Mouse (Mus musculus) limb, embryonic 13.5 days (tissue): Measurements from ENCODE around the gene Baiap3. TPM values are rescaled to one million over a fixed set of nuclear protein-coding genes. Genes with fewer than 3 reads are reported as not detected.
"Not testable (repeated sequence)": the region's sequence is repeated elsewhere in the genome, so short reads cannot be mapped to it uniquely, and the experiment has no call there.

Source experiments
- ATAC-seq: fragments of 200-750 bp; cut with Nextera tagmentation; 2 replicates; pipeline ENCODE4 v1.8.0; 2017; ENCODE audit warnings: low read depth, moderate number of reproducible peaks, moderate TSS enrichment; ENCODE audit not compliant: low FRiP score
- H3K27ac ChIP-seq: fragments of 300-500 bp; sonication (generic); 2 replicates; pipeline ENCODE4 v1.5.1; 2015; ENCODE audit warnings: inconsistent platforms, mild to moderate bottlenecking, moderate library complexity
- H3K27me3 ChIP-seq: fragments of 300-500 bp; sonication (generic); 2 replicates; pipeline ENCODE4 v1.6.1; 2015; ENCODE audit warnings: mild to moderate bottlenecking, inconsistent platforms
- H3K36me3 ChIP-seq: fragments of 300-500 bp; sonication (generic); 2 replicates; pipeline ENCODE4 v1.6.1; 2015; ENCODE audit warnings: inconsistent platforms, mild to moderate bottlenecking, moderate library complexity
- H3K4me1 ChIP-seq: fragments of 300-500 bp; sonication (generic); 2 replicates; pipeline ENCODE4 v1.6.1; 2015; ENCODE audit warnings: inconsistent platforms
- H3K4me2 ChIP-seq: fragments of 300-500 bp; sonication (generic); replicated peaks from 2 replicates; pipeline ENCODE4 v1.6.1; 2015; ENCODE audit warnings: inconsistent platforms, mild to moderate bottlenecking, moderate library complexity
- H3K4me3 ChIP-seq: fragments of 300-500 bp; sonication (generic); 2 replicates; pipeline ENCODE4 v1.5.1; 2015; ENCODE audit warnings: moderate library complexity, mild to moderate bottlenecking, inconsistent platforms
- H3K9ac ChIP-seq: fragments of 300-500 bp; sonication (generic); 2 replicates; pipeline ENCODE4 v1.6.1; 2015; ENCODE audit warnings: mild to moderate bottlenecking, inconsistent platforms
- H3K9me3 ChIP-seq: fragments of 300-500 bp; sonication (generic); 2 replicates; pipeline ENCODE4 v1.6.1; 2016; ENCODE audit warnings: inconsistent platforms
- WGBS: fragments of 180-500 bp; shearing (Covaris S2); methylation state at CpG from one replicate; pipeline ENCODE4 v1.1.7; 2015; 5-methylcytosine and 5-hydroxymethylcytosine counted together
- polyA plus RNA-seq: library from polyadenylated mRNA; unstranded; fragments of >200 nt; fragmentation: Nextera tagmentation; extraction: Ambion mirVana; gene quantifications from 2 replicates; pipeline ENCODE4 v1.2.1, GENCODE M21; 2015

Baiap3 gene
- polyA plus RNA-seq, 1 experiment from 2014 or later = 1.7 TPM

GRCm38 (mm10) chr17:25243131-25243780 lies 12.9 kb downstream of the Baiap3 start:
- Histone ChIP-seq H3K9ac (no peak overlapping the region), H3K27ac (no peak overlapping the region), H3K9me3 (no peaks in the 10 kb centered on the region), H3K27me3 (0 out of 2 replicates have a peak, but pooled peaks cover under 1% of the 10 kb centered on the region), H3K36me3 (peaks cover 44% of the 10 kb centered on the region), H3K4me1 (peaks cover 18% of the 10 kb centered on the region), H3K4me3 (no peak overlapping the region), H3K4me2 (no peak overlapping the region)
- ATAC-seq = no peak
- 87% methylated on average over 11 of the region's 11 CpGs for WGBS

GRCm38 (mm10) chr17:25239695-25240636 lies 16.2 kb downstream of the Baiap3 start, which contains the start of the genes Gnptg and Tsr3:
Gene Gnptg, minus strand, starts transcription at chr17:25240124.
Gene Tsr3, plus strand, starts transcription at chr17:25240170.
- WGBS = under 1% methylated on average over 80 of the region's 80 CpGs
- ATAC-seq = peak; percentile 91
- Histone ChIP-seq H3K27me3 (no peaks in the 10 kb centered on the region), H3K4me3 (peak within 1 kb of the TSS; percentile 99), H3K9me3 (no peaks in the 10 kb centered on the region), H3K9ac (peak within 1 kb of the TSS; percentile 99), H3K4me1 (peaks cover 18% of the 10 kb centered on the region), H3K27ac (peak within 1 kb of the TSS; percentile 92), H3K36me3 (peaks cover 52% of the 10 kb centered on the region), H3K4me2 (peak within 1 kb of the TSS; percentile 95)

GRCm38 (mm10) chr17:25235635-25236034 lies 20.5 kb downstream of the Baiap3 start:
- WGBS = 85% methylated on average over 9 of the region's 9 CpGs
- Histone ChIP-seq H3K36me3 (peaks cover 33% of the 10 kb centered on the region), H3K4me1 (peaks cover 8% of the 10 kb centered on the region), H3K27ac (no peak overlapping the region), H3K4me3 (no peak overlapping the region), H3K9ac (no peak overlapping the region), H3K27me3 (no peaks in the 10 kb centered on the region), H3K9me3 (no peaks in the 10 kb centered on the region), H3K4me2 (no peak overlapping the region)
- no peak for ATAC-seq

GRCm38 (mm10) chr17:25231621-25232020 lies 24.5 kb downstream of the Baiap3 start:
- not testable (repeated sequence) for H3K9ac ChIP-seq
- peaks cover 67% of the 10 kb centered on the region for H3K36me3 ChIP-seq

GRCm38 (mm10) chr17:25230700-25231099 lies 25.5 kb downstream of the Baiap3 start:
- no peak overlapping the region for H3K9ac ChIP-seq
- H3K36me3 ChIP-seq = peaks cover 67% of the 10 kb centered on the region
- no peaks in the 10 kb centered on the region for H3K9me3 ChIP-seq
- no peak overlapping the region for H3K4me2 ChIP-seq
- no peaks in the 10 kb centered on the region for H3K4me1 ChIP-seq
- no peak for ATAC-seq
- H3K4me3 ChIP-seq = no peak overlapping the region
- WGBS = 96% methylated on average over 3 of the region's 3 CpGs
- no peaks in the 10 kb centered on the region for H3K27me3 ChIP-seq
- H3K27ac ChIP-seq = no peak overlapping the region

More at GRCm38 (mm10) chr17:25231621-25232020, 24.5 kb downstream of the Baiap3 start:
- ATAC-seq, H3K4me3 ChIP-seq, H3K4me2 ChIP-seq, H3K9me3 ChIP-seq, H3K27me3 ChIP-seq, H3K4me1 ChIP-seq, H3K27ac ChIP-seq: not testable (repeated sequence)
- 93% methylated on average over 6 of the region's 11 CpGs for WGBS

DNA sequence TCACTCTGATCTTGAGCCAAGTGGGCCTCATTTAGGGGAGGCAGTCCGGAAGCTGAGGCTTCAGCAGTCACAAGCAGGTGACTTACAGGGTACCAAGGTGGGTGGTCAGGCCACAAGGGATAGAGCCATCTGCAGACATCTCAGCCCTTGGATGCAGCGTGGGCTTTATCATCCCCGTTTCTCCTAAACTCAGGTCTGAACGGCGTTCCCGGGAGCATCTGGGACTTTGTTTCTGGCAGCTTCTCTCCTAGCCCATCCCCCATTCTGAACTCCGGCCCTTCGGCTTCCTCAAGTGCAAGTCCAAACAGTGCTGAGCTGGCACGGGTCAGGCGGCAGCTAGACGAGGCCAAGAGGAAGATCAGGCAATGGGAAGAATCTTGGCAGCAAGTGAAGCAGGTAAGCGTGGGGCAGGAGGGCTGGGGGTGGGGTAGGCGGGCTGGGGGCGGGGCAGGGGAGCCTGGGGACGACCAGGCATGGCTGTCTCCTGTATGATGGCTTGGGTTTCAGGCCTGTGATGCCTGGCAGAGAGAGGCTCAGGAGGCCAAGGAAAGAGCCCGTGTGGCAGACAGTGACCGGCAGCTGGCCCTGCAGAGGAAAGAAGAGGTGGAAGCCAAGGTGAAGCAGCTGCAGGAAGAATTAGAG lies 26.0 kb downstream of the Baiap3 start:
- WGBS = 75% methylated on average over 14 of the region's 17 CpGs

DNA sequence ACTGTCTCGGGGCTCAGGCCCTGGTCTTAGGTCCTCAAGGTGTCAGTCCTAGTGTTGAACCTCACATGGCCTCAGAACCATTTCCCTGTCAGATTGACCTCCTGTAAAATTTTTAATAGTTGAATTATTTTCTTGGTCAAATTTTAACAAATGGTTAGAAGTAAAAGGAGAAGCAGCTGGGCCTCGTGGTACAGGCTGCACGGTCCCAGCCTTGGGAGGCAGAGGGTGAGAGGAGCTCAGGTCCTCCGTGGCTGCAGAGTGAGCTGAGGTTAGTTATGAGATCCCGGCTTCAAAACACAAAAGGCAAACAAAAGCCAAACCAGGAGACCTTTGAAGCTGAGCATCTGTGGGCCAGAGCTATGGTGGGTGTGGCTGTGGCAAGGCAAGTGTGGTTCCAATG lies 28.2 kb downstream of the Baiap3 start:
- no peaks in the 10 kb centered on the region for H3K4me1 ChIP-seq
- peaks cover 65% of the 10 kb centered on the region for H3K36me3 ChIP-seq
- ATAC-seq = no peak
- WGBS = 84% methylated on average over 5 of the region's 5 CpGs
- H3K9ac ChIP-seq = no peak overlapping the region
- no peak overlapping the region for H3K4me2 ChIP-seq
- H3K27me3 ChIP-seq = no peaks in the 10 kb centered on the region
- no peak overlapping the region for H3K27ac ChIP-seq
- H3K9me3 ChIP-seq = no peaks in the 10 kb centered on the region
- H3K4me3 ChIP-seq = no peak overlapping the region

More for the DNA sequence above, 26.0 kb downstream of the Baiap3 start:
- not testable (repeated sequence) for H3K27ac ChIP-seq, H3K4me1 ChIP-seq, H3K4me3 ChIP-seq, H3K27me3 ChIP-seq, H3K9me3 ChIP-seq, H3K4me2 ChIP-seq, H3K9ac ChIP-seq, ATAC-seq
- H3K36me3 ChIP-seq = peaks cover 67% of the 10 kb centered on the region

DNA sequence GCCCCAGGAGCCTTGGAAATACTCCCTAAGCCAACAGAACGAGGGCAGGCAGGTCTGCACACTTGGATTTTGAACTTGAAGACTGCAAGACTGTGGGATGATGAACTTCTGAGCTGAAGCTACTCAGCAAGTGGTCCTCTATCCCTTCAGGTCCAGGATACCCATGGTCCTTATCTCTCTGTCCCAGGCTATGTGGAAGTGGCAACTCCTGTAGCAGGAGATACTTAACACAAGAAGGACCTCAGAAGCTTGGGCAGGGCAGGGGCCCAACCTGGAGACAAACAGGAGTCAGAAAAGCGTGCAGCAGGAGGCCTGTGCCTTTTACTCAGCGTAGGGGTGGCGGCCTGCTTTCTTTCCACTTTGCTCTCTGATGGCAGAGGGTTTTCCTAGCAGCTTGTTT lies 30.5 kb downstream of the Baiap3 start:
- Histone ChIP-seq H3K27me3 (no peaks in the 10 kb centered on the region), H3K9me3 (no peaks in the 10 kb centered on the region), H3K4me3 (no peak overlapping the region), H3K4me2 (no peak overlapping the region), H3K27ac (no peak overlapping the region), H3K9ac (no peak overlapping the region), H3K4me1 (peaks cover 16% of the 10 kb centered on the region), H3K36me3 (peaks cover 59% of the 10 kb centered on the region)
- 87% methylated on average over 4 of the region's 4 CpGs for WGBS
- no peak for ATAC-seq

- Histone ChIP-seq H3K9me3 (no peaks in the 10 kb centered on the region), H3K9ac (no peak overlapping the region), H3K36me3 (peaks cover 55% of the 10 kb centered on the region), H3K27me3 (no peaks in the 10 kb centered on the region), H3K4me3 (no peak overlapping the region), H3K4me2 (no peak overlapping the region), H3K4me1 (peaks cover 17% of the 10 kb centered on the region), H3K27ac (no peak overlapping the region)
- no peak for ATAC-seq
- WGBS = 90% methylated on average over 7 of the region's 7 CpGs
These were observed 31.5 kb downstream of the Baiap3 start for GRCm38 (mm10) chr17:25224586-25225222.

DNA sequence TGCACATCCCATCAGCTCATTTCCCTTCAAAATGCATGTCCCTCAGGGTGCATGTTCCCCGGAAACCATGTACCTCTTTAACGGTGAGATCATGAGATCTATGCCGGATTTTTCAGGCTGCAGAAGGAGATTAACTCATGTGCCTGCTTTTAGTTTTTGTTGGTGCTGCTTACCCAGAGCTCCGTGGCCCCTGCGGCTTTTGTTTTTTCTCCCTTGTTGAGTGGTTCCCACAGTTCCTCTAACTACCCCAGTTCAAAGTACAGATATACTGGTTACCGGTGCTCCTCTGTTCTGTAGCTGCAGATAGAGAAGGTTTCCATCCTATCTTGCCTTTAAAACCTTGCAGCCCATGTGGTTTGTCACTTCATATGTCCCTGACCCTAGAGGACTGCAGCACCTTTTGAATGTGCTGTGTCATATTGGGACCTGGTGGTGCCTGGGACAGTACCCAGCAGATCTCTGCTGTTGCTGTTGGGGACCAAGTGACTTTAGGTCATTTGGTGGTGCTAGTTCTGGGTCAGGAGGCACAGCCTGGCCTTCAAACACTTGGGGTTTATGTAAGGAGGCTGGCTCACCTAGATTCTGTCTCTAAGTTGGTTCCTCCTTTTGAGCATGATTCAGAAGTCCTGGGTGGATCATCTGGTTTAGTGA lies 33.1 kb downstream of the Baiap3 start:
- 45% methylated on average over 6 of the region's 6 CpGs for whole genome bisulfite sequencing
- Histone ChIP-seq H3K36me3 (peaks cover 56% of the 10 kb centered on the region), H3K27me3 (no peaks in the 10 kb centered on the region), H3K4me3 (peak overlapping the region; percentile 48), H3K27ac (no peak overlapping the region), H3K9ac (no peak overlapping the region), H3K9me3 (no peaks in the 10 kb centered on the region), H3K4me1 (peaks cover 17% of the 10 kb centered on the region), H3K4me2 (peak overlapping the region; percentile 82)
- ATAC-seq = no peak

- H3K4me1 ChIP-seq = peaks cover 17% of the 10 kb centered on the region
- H3K4me2 ChIP-seq = peak overlapping the region; percentile 82
- H3K9ac ChIP-seq = 0 out of 2 replicates have a peak overlapping the region, but pooled peaks have one; percentile 50
- H3K9me3 ChIP-seq, H3K27me3 ChIP-seq, H3K27ac ChIP-seq: not testable (repeated sequence)
- 12% methylated on average over 14 of the region's 28 CpGs for WGBS
- ATAC-seq = peak; percentile 86
- H3K4me3 ChIP-seq = peak overlapping the region; percentile 48
- H3K36me3 ChIP-seq = peaks cover 57% of the 10 kb centered on the region
These were observed 33.6 kb downstream of the Baiap3 start for GRCm38 (mm10) chr17:25222504-25222940.
